Mouse (Mus musculus) stomach, postnatal 0 days (tissue): ENCODE results near the gene Araf. TPM values are rescaled to one million over a fixed set of nuclear protein-coding genes. Genes with fewer than 3 reads are reported as not detected.

Source experiments
- ATAC-seq: fragments of 200-750 bp; cut with Nextera tagmentation; 2 replicates; pipeline ENCODE4 v1.8.0; 2017; ENCODE audit not compliant: low FRiP score, low TSS enrichment
- DNase-seq: peaks from one replicate; pipeline ENCODE4 v3.0.0-alpha.2; 2016; ENCODE audit warnings: low spot score
- H3K27ac ChIP-seq: fragments of 300-500 bp; sonication (generic); replicated peaks from 2 replicates; pipeline ENCODE4 v1.5.1; 2014; ENCODE audit warnings: mild to moderate bottlenecking, control low read depth
- H3K27me3 ChIP-seq: fragments of 300-500 bp; sonication (generic); 2 replicates; pipeline ENCODE4 v1.6.1; 2014; ENCODE audit warnings: low read length; ENCODE audit not compliant: control insufficient read depth, insufficient read depth
- H3K36me3 ChIP-seq: fragments of 300-500 bp; sonication (generic); 2 replicates; pipeline ENCODE4 v1.6.1; 2014; ENCODE audit warnings: low read length, mixed read lengths; ENCODE audit not compliant: control insufficient read depth, insufficient read depth
- H3K4me1 ChIP-seq: fragments of 300-500 bp; sonication (generic); replicated peaks from 2 replicates; pipeline ENCODE4 v1.6.1; 2014; ENCODE audit warnings: antibody characterized with exemption; ENCODE audit not compliant: control insufficient read depth, insufficient read depth
- H3K4me2 ChIP-seq: fragments of 300-500 bp; sonication (generic); replicated peaks from 2 replicates; pipeline ENCODE4 v1.6.1; 2014; ENCODE audit warnings: low read depth, mild to moderate bottlenecking, control low read depth, moderate library complexity
- H3K4me3 ChIP-seq: fragments of 300-500 bp; sonication (generic); 2 replicates; pipeline ENCODE4 v1.5.1; 2014; ENCODE audit warnings: low read depth, low read length, control low read depth
- H3K9ac ChIP-seq: fragments of 300-500 bp; sonication (generic); 2 replicates; pipeline ENCODE4 v1.6.1; 2014; ENCODE audit warnings: mild to moderate bottlenecking, low read length, control low read depth, mixed read lengths
- H3K9me3 ChIP-seq: fragments of 300-500 bp; sonication (generic); 2 replicates; pipeline ENCODE4 v1.6.1; 2016; ENCODE audit warnings: low read length; ENCODE audit not compliant: control insufficient read depth
- CTCF ChIP-seq: IDR thresholded peaks from 2 replicates; pipeline ENCODE4 v1.5.1; 2016; ENCODE audit warnings: antibody characterized with exemption, low read depth, mild to moderate bottlenecking, moderate library complexity
- EP300 ChIP-seq: optimal IDR thresholded peaks from 2 replicates; pipeline ENCODE3; 2016; ENCODE audit warnings: antibody characterized with exemption
- WGBS: fragments of 180-500 bp; shearing (Covaris S2); extraction: QIAGEN DNeasy Blood & Tissue Kit; methylation state at CpG from one replicate; pipeline ENCODE4 v1.1.7; 2014; 5-methylcytosine and 5-hydroxymethylcytosine counted together
- microRNA-seq: library from miRNA; unstranded; fragments of <30 nt; microRNA quantifications from one replicate; pipeline ENCODE4, GENCODE M21; 2016
- polyA plus RNA-seq: library from polyadenylated mRNA; unstranded; fragments of >200 nt; fragmentation: Nextera tagmentation; extraction: Ambion mirVana; gene quantifications from 2 replicates; pipeline ENCODE4 v1.2.1, GENCODE M21; 2015

Araf gene
- polyA plus RNA-seq, 1 experiment from 2014 or later, result 55.4 TPM

DNA sequence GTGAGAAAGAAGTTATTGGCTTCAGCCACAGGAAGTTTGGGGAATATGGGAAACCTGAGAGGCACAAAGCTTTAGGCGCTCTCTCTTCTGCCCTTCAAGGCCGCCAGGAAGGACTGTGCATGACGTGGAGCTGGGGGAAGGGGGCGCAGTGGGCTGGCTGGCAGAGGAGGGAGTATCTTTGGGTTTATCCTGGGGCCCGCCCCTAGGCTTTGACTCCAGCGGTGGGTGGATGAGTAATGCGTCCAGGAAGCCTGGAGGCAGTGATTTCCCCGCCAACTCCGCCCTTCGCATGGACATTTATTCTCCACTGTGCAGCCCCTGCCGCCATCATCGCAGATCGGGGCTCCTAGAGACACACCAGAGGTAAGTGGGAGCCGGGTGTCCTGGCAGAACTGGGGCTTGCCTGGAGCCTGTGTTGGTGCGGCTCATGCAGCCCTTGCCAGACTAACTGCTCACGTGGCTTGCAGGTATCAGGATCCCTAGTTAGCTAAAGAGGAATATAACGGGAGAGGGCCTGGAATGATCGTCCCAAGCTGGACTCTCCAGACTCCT lies 72.4 kb downstream of the Araf start, which contains the start of gene Timp1:
Gene Timp1 (plus strand): TSS at position 205 of the 552 bp plus-strand sequence.
- H3K36me3 ChIP-seq, result no peaks in the 10 kb centered on the region
- no peaks in the 10 kb centered on the region for H3K9me3 ChIP-seq
- peak; percentile 54 for DNase-seq
- H3K4me1 ChIP-seq, result no peaks in the 10 kb centered on the region
- WGBS, result 16% methylated on average over 17 of the region's 18 CpGs
- H3K9ac ChIP-seq, result no peak within 1 kb of the TSS
- peak within 1 kb of the TSS; percentile 46 for H3K4me2 ChIP-seq
- peak; percentile 90 for ATAC-seq
- no peaks in the 10 kb centered on the region for H3K27me3 ChIP-seq
- TF ChIP-seq EP300 (no peak), CTCF (peak; percentile 30; the same call in 1 of the 2 replicates)
- H3K27ac ChIP-seq, result no peak within 1 kb of the TSS
- peak within 1 kb of the TSS; percentile 33 for H3K4me3 ChIP-seq

GRCm38 (mm10) chrX:20872928-20873500 lies 75.4 kb downstream of the Araf start:
- H3K4me3 ChIP-seq, result no peak overlapping the region
- ATAC-seq (no peak), DNase-seq (no peak)
- TF ChIP-seq CTCF (no peak), EP300 (no peak)
- no peaks in the 10 kb centered on the region for H3K36me3 ChIP-seq
- no peaks in the 10 kb centered on the region for H3K9me3 ChIP-seq
- H3K4me2 ChIP-seq, result no peak overlapping the region
- no peak overlapping the region for H3K9ac ChIP-seq
- no peak overlapping the region for H3K27ac ChIP-seq
- 34% methylated on average over 11 of the region's 11 CpGs for WGBS
- no peaks in the 10 kb centered on the region for H3K4me1 ChIP-seq
- no peaks in the 10 kb centered on the region for H3K27me3 ChIP-seq

GRCm38 (mm10) chrX:20875241-20875640 lies 77.6 kb downstream of the Araf start:
- Histone ChIP-seq H3K27ac (no peak overlapping the region), H3K4me1 (no peaks in the 10 kb centered on the region), H3K4me3 (no peak overlapping the region), H3K27me3 (no peaks in the 10 kb centered on the region), H3K4me2 (no peak overlapping the region), H3K36me3 (no peaks in the 10 kb centered on the region), H3K9me3 (no peaks in the 10 kb centered on the region), H3K9ac (no peak overlapping the region)
- TF ChIP-seq EP300 (no peak), CTCF (no peak)
- no peak for ATAC-seq
- DNase-seq, result no peak
- 47% methylated on average over 3 of the region's 3 CpGs for WGBS

- Histone ChIP-seq H3K4me1 (no peaks in the 10 kb centered on the region), H3K27ac (no peak overlapping the region), H3K4me3 (no peak overlapping the region), H3K4me2 (no peak overlapping the region), H3K9me3 (no peaks in the 10 kb centered on the region), H3K27me3 (no peaks in the 10 kb centered on the region), H3K36me3 (no peaks in the 10 kb centered on the region), H3K9ac (no peak overlapping the region)
- no peak for TF ChIP-seq EP300
- TF ChIP-seq CTCF, result no peak
- DNase-seq (no peak), ATAC-seq (no peak)
- 30% methylated on average over 3 of the region's 3 CpGs for WGBS
Measured at GRCm38 (mm10) chrX:20910074-20910473, 112.5 kb downstream of the Araf start.

Small RNA genes lying within 50 kb of the gene (microRNA-seq; reads per million reads assigned to microRNA genes)
- gene Gm24824, result not detected
- not detected for gene Mir5617

Other genes with a start within 250 kb of the Araf start
- gene Rgn, start 248.0 kb upstream of the Araf start, polyA plus RNA-seq, result 1.8 and 2.5 TPM in 2 replicates
- 17.5 and 17.9 TPM in 2 replicates for gene Rbm10, start 180.3 kb upstream of the Araf start, polyA plus RNA-seq
- gene Ndufb11, start 180.2 kb upstream of the Araf start, polyA plus RNA-seq, result 316 and 334 TPM in 2 replicates
- 89.4 and 93.1 TPM in 2 replicates for gene Uba1, start 139.5 kb upstream of the Araf start, polyA plus RNA-seq
- 47.3 and 53.5 TPM in 2 replicates for gene Cdk16, start 109.9 kb upstream of the Araf start, polyA plus RNA-seq
- gene Usp11, start 93.9 kb upstream of the Araf start, polyA plus RNA-seq, result 3.8 and 4.2 TPM in 2 replicates
- gene Timp1, start 72.4 kb downstream of the Araf start, polyA plus RNA-seq, result 11.7 and 18.8 TPM in 2 replicates
- gene Syn1, start 123.2 kb downstream of the Araf start, polyA plus RNA-seq, result 1.1 and 1.7 TPM in 2 replicates
- 4.3 and 6.0 TPM in 2 replicates for gene Cfp, start 133.7 kb downstream of the Araf start, polyA plus RNA-seq
- gene Elk1, start 152.8 kb downstream of the Araf start, polyA plus RNA-seq, result 3.6 and 4.9 TPM in 2 replicates
- gene Uxt, start 164.2 kb downstream of the Araf start, polyA plus RNA-seq, result 57.0 and 62.9 TPM in 2 replicates